Mouse (Mus musculus) CD4-positive naive resting alpha-beta T cell, adult 57 days (primary cell): Measurements from ENCODE around the gene Gk5. TPM values are rescaled to one million over a fixed set of nuclear protein-coding genes. Genes with fewer than 3 reads are reported as not detected.

Experiments
- total RNA-seq: library from RNA; stranded (reverse); gene quantifications from one replicate; pipeline ENCODE4 v1.2.4, GENCODE M21; 2023

Gk5 gene
- 6.2 TPM for total RNA-seq

DNA sequence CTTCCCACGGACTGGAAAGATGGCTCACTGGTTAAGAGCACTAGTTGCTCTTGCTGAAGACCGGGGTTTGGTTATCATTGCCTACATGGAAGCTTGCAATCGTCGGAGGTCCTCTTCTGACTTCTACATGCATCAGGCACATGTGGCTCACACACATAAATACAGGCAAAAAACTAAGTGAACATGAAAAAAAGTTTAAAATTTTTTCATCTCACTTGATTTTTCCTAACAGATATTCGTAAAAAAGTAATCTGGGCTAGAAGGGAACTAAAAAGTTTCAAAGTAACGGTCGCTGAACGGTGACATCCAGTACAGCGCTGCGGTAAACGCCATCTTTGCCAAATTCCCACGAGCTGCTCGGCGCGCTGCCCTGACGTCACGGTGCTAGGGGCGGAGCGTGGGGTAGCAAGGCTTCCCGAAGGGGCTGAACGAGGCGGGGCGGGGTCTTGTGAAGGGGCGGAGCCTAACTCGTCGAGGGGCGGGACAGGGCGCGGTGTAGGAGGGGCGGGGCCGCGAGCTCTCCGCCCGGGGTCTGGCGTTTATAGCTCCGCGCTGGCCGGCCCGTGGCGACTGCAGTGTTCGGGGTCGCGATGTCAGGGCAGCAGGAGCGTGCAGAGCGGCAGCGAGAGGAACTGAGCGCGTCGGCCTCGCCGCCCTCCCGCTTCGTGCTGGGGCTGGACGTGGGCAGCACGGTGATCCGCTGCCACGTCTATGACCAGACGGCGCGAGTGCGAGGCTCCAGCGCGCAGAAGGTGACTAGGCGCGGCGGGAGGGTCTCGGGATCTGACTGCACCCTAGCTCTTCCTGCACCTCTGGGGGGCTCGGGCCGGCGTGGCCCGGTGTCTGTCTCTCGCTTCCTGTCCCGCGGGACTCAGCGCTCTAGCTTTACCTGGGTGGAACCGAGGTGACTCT, at the start of gene Gk5:
Gk5 (plus strand) TSS at position 502 of the 912 bp plus-strand sequence.

DNA sequence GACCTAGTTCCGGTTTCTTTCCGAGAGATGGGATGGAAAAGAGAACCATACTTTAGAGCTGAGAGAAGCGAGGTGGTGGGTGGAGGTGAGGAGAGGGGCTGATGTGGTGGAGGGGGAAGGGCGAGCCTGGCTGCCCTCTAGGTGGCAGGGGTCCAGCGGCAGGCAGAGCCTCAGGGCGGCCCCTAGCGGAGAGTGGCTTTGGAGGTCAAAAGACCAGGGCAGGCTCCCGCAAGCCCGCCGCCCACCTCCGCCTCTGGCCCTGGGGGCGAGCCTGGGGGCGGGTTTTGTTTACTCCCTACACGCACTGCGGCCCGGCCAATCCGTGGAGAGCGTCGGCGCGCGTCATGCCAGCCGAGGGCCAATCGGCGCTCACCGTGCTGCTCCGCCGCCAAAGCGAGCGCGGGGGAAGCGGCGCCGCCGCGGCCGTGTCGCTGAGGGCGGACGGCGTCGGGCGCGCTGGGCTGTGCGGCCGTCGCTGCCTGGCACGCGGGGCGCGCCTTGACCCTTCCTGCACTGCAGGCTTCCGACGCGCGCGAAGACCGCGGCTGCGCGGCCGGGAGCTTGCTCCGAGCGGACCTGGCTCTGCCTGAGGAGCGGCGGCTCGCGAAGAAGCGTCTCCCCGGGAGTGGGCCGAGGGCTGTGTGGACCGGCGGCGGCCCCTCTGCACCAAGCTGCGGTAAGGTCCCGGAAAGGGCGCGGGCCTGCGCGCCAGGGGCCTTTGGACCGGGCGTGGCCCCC, 76.9 kb downstream of the Gk5 start, which contains the start of gene Tfdp2:
Tfdp2 (plus strand) TSS at position 391 of the 738 bp plus-strand sequence.

Other genes with a start within 250 kb of the Gk5 start
- 57.3 TPM for gene Xrn1, start 164.6 kb upstream of the Gk5 start, total RNA-seq
- gene Tfdp2, start 76.9 kb downstream of the Gk5 start, total RNA-seq, result 17.4 TPM
- gene Atp1b3, start 245.1 kb downstream of the Gk5 start, total RNA-seq, result 809 TPM